Mouse (Mus musculus) hindbrain, postnatal 0 days (tissue): Measurements from ENCODE around the gene Robo1. TPM values are rescaled to one million over a fixed set of nuclear protein-coding genes. Genes with fewer than 3 reads are reported as not detected.

Source experiments
- ATAC-seq: fragments of 200-750 bp; cut with Nextera tagmentation; 2 replicates; pipeline ENCODE4 v1.8.0; 2017; ENCODE audit warnings: mild to moderate bottlenecking, moderate TSS enrichment, moderate library complexity
- DNase-seq: peaks from one replicate; pipeline ENCODE4 v3.0.0-alpha.2; 2015; ENCODE audit warnings: low spot score
- H3K27ac ChIP-seq: fragments of 300-500 bp; sonication (generic); 2 replicates; pipeline ENCODE4 v1.5.1; 2014; ENCODE audit warnings: mild to moderate bottlenecking
- H3K27me3 ChIP-seq: fragments of 300-500 bp; sonication (generic); 2 replicates; pipeline ENCODE4 v1.6.1; 2014; ENCODE audit warnings: low read length, mixed read lengths; ENCODE audit not compliant: insufficient read depth
- H3K36me3 ChIP-seq: fragments of 300-500 bp; sonication (generic); 2 replicates; pipeline ENCODE4 v1.6.1; 2014; ENCODE audit warnings: low read length, mixed read lengths; ENCODE audit not compliant: insufficient read depth
- H3K4me1 ChIP-seq: fragments of 300-500 bp; sonication (generic); 2 replicates; pipeline ENCODE4 v1.6.1; 2014; ENCODE audit warnings: antibody characterized with exemption, low read length, mixed read lengths; ENCODE audit not compliant: insufficient read depth
- H3K4me2 ChIP-seq: fragments of 300-500 bp; sonication (generic); 2 replicates; pipeline ENCODE4 v1.6.1; 2014; ENCODE audit warnings: low read depth, mild to moderate bottlenecking, low read length, moderate library complexity, mixed read lengths
- H3K4me3 ChIP-seq: fragments of 300-500 bp; sonication (generic); 2 replicates; pipeline ENCODE4 v1.5.1; 2014; ENCODE audit warnings: low read length
- H3K9ac ChIP-seq: fragments of 300-500 bp; sonication (generic); replicated peaks from 2 replicates; pipeline ENCODE4 v1.6.1; 2014; ENCODE audit warnings: mild to moderate bottlenecking, low read length, moderate library complexity, mixed read lengths
- H3K9me3 ChIP-seq: fragments of 300-500 bp; sonication (generic); 2 replicates; pipeline ENCODE4 v1.6.1; 2016; ENCODE audit warnings: low read length, mixed read lengths
- CTCF ChIP-seq: IDR thresholded peaks from 2 replicates; pipeline ENCODE4 v1.5.1; 2016; ENCODE audit warnings: antibody characterized with exemption, control low read depth, low read depth
- WGBS: fragments of 180-500 bp; shearing (Covaris S2); extraction: QIAGEN DNeasy Blood & Tissue Kit; methylation state at CpG from one replicate; pipeline ENCODE4 v1.1.7; 2014; 5-methylcytosine and 5-hydroxymethylcytosine counted together
- polyA plus RNA-seq: library from polyadenylated mRNA; unstranded; fragments of >200 nt; fragmentation: Nextera tagmentation; extraction: Ambion mirVana; gene quantifications from 2 replicates; pipeline ENCODE4 v1.2.1, GENCODE M21; 2015
- total RNA-seq: library from RNA; depleted of rRNA; stranded (reverse); fragments of >200 nt; gene quantifications from 2 replicates; pipeline ENCODE4 v1.2.3, GENCODE M21; 2014

Robo1 gene
- total and polyA plus RNA-seq, 2 experiments from 2014 or later = 20.4 to 57.9 TPM

- Histone ChIP-seq H3K36me3 (no peaks in the 10 kb centered on the region), H3K9ac (no peak overlapping the region), H3K27ac (no peak overlapping the region), H3K27me3 (no peaks in the 10 kb centered on the region), H3K4me1 (no peaks in the 10 kb centered on the region; the same call in 1 of the 2 replicates), H3K9me3 (no peaks in the 10 kb centered on the region), H3K4me2 (no peak overlapping the region), H3K4me3 (no peak overlapping the region)
- 79% methylated on average over 13 of the region's 13 CpGs for WGBS
- TF ChIP-seq CTCF = no peak
- ATAC-seq (no peak), DNase-seq (no peak)
These were observed 716.2 kb downstream of the Robo1 start for GRCm38 (mm10) chr16:73024326-73024725.

GRCm38 (mm10) chr16:73027692-73028091, 719.6 kb downstream of the Robo1 start:
- TF ChIP-seq CTCF = no peak
- no peak overlapping the region for H3K27ac ChIP-seq
- no peaks in the 10 kb centered on the region for H3K36me3 ChIP-seq
- no peak overlapping the region for H3K4me2 ChIP-seq
- H3K27me3 ChIP-seq = no peaks in the 10 kb centered on the region
- WGBS = 65% methylated on average over 14 of the region's 14 CpGs
- no peak for DNase-seq
- no peaks in the 10 kb centered on the region; the same call in 1 of the 2 replicates for H3K4me1 ChIP-seq
- no peak overlapping the region for H3K4me3 ChIP-seq
- ATAC-seq = no peak
- no peak overlapping the region for H3K9ac ChIP-seq
- H3K9me3 ChIP-seq = no peaks in the 10 kb centered on the region

GRCm38 (mm10) chr16:73030999-73031398, 722.9 kb downstream of the Robo1 start:
- Histone ChIP-seq H3K9me3 (no peaks in the 10 kb centered on the region), H3K27me3 (no peaks in the 10 kb centered on the region), H3K4me1 (no peaks in the 10 kb centered on the region; the same call in 1 of the 2 replicates), H3K27ac (no peak overlapping the region), H3K4me3 (no peak overlapping the region), H3K36me3 (no peaks in the 10 kb centered on the region), H3K9ac (no peak overlapping the region), H3K4me2 (no peak overlapping the region)
- no peak for TF ChIP-seq CTCF
- ATAC-seq = no peak
- 76% methylated on average over 4 of the region's 4 CpGs for WGBS
- no peak for DNase-seq

- no peaks in the 10 kb centered on the region for H3K27me3 ChIP-seq
- H3K27ac ChIP-seq = peak overlapping the region; percentile 36; the same call in 1 of the 2 replicates
- DNase-seq = peak; percentile 68
- no peak for TF ChIP-seq CTCF
- no peaks in the 10 kb centered on the region for H3K4me1 ChIP-seq
- peak overlapping the region; percentile 30 for H3K4me2 ChIP-seq
- peak overlapping the region; percentile 9; the same call in 1 of the 2 replicates for H3K4me3 ChIP-seq
- no peak overlapping the region for H3K9ac ChIP-seq
- H3K9me3 ChIP-seq = no peaks in the 10 kb centered on the region
- 57% methylated on average over 20 of the region's 20 CpGs for WGBS
- peak; percentile 82 for ATAC-seq
- peaks cover 5% of the 10 kb centered on the region; the same call in 1 of the 2 replicates for H3K36me3 ChIP-seq
These were observed 727.3 kb downstream of the Robo1 start for GRCm38 (mm10) chr16:73035210-73035985.

- no peak overlapping the region for H3K27ac ChIP-seq
- peaks cover 5% of the 10 kb centered on the region; the same call in 1 of the 2 replicates for H3K36me3 ChIP-seq
- ATAC-seq (no peak; the same call in 1 of the 2 replicates), DNase-seq (no peak)
- no peaks in the 10 kb centered on the region for H3K4me1 ChIP-seq
- H3K27me3 ChIP-seq = no peaks in the 10 kb centered on the region
- TF ChIP-seq CTCF = no peak
- no peak overlapping the region for H3K4me3 ChIP-seq
- no peak overlapping the region for H3K9ac ChIP-seq
- WGBS = 33% methylated on average over 7 of the region's 7 CpGs
- no peak overlapping the region for H3K4me2 ChIP-seq
- peaks cover 4% of the 10 kb centered on the region; the same call in 1 of the 2 replicates for H3K9me3 ChIP-seq
These were observed 730.4 kb downstream of the Robo1 start for GRCm38 (mm10) chr16:73038552-73038951.

- no peaks in the 10 kb centered on the region for H3K4me1 ChIP-seq
- H3K27ac ChIP-seq = no peak overlapping the region
- H3K36me3 ChIP-seq = no peaks in the 10 kb centered on the region
- no peak overlapping the region for H3K4me2 ChIP-seq
- no peak overlapping the region for H3K9ac ChIP-seq
- DNase-seq = no peak
- no peak for ATAC-seq
- TF ChIP-seq CTCF = no peak
- H3K4me3 ChIP-seq = no peak overlapping the region
- no peaks in the 10 kb centered on the region for H3K9me3 ChIP-seq
- no peaks in the 10 kb centered on the region for H3K27me3 ChIP-seq
- 86% methylated on average over 3 of the region's 3 CpGs for WGBS
These were observed 754.4 kb downstream of the Robo1 start for GRCm38 (mm10) chr16:73062461-73062860.

GRCm38 (mm10) chr16:73067782-73068181, 759.7 kb downstream of the Robo1 start:
- no peaks in the 10 kb centered on the region for H3K4me1 ChIP-seq
- no peaks in the 10 kb centered on the region for H3K27me3 ChIP-seq
- no peak for TF ChIP-seq CTCF
- DNase-seq (no peak), ATAC-seq (no peak)
- H3K4me3 ChIP-seq = no peak overlapping the region
- H3K9ac ChIP-seq = no peak overlapping the region
- H3K27ac ChIP-seq = no peak overlapping the region
- no peaks in the 10 kb centered on the region for H3K36me3 ChIP-seq
- no peak overlapping the region for H3K4me2 ChIP-seq
- no peaks in the 10 kb centered on the region for H3K9me3 ChIP-seq
- 85% methylated on average over 7 of the region's 7 CpGs for WGBS
